Mouse (Mus musculus): ENCODE data around the gene Piwil4. TPM values are rescaled to one million over a fixed set of nuclear protein-coding genes. Genes with fewer than 3 reads are reported as not detected.

Piwil4 gene
- polyA plus RNA-seq, 1 experiment from 2014 or later, result 9.1 TPM

DNA sequence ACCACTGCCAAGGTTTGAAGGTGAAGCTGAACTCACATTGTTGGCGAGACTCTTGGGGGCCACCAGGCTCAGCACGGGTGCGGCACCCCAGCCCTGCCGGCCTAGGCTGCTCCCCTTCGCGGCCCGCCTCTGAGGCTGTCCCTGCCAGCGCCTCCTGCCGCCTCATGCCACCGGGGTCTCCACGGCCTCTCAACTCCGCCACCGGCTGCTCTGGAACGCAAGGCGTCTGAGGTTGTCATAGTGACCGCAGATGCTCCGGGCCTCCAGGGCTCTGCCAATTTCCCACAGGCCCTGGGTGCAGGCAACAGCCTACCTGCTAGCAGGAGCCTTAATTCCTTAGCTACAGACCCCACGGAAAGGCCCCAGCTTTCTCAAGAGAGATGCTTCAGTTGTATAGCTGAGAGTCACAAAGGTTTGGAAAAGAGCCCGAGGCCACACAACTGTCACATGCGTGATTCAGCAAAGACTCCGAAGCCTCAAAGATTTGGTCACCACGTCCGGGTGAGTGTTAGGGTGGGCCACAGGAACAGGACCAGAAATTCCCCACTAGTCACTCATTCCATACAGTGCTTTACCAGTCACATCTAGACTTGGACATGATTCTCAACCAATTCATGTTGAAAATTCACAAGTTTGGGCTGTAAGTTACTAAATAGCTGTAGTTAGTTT is 30.4 kb upstream of the Piwil4 start, which contains the start of gene 1700012B09Rik:
TSS of gene 1700012B09Rik (minus strand) at position 228 of the 669 bp plus-strand sequence.
- H3K4me2 ChIP-seq (replicated peaks; ENCODE audit: low read depth, low read length), result no peak within 1 kb of the TSS
- DNase-seq (ENCODE audit: low spot score) (no peak), ATAC-seq (peak; percentile 26; the same call in 1 of the 2 replicates)
- H3K27ac ChIP-seq (ENCODE audit: low read length), result no peak within 1 kb of the TSS
- TF ChIP-seq CTCF (IDR thresholded peaks at IDR 0.05) (no peak), EP300 (IDR thresholded peaks at IDR 0.05) (no peak)
- no peaks in the 10 kb centered on the region for H3K36me3 ChIP-seq (ENCODE audit: insufficient read depth, low read length)
- H3K4me3 ChIP-seq (ENCODE audit: low read depth, low read length), result no peak within 1 kb of the TSS
- no peaks in the 10 kb centered on the region for H3K27me3 ChIP-seq (replicated peaks; ENCODE audit: insufficient read depth, low read length)
- WGBS, result 17% methylated on average over 23 of the region's 23 CpGs
- H3K9ac ChIP-seq (replicated peaks; ENCODE audit: low read depth), result no peak within 1 kb of the TSS
- no peaks in the 10 kb centered on the region for H3K4me1 ChIP-seq (ENCODE audit: insufficient read depth, low read depth, low read length)
- H3K9me3 ChIP-seq (ENCODE audit: low read length), result no peaks in the 10 kb centered on the region

DNA sequence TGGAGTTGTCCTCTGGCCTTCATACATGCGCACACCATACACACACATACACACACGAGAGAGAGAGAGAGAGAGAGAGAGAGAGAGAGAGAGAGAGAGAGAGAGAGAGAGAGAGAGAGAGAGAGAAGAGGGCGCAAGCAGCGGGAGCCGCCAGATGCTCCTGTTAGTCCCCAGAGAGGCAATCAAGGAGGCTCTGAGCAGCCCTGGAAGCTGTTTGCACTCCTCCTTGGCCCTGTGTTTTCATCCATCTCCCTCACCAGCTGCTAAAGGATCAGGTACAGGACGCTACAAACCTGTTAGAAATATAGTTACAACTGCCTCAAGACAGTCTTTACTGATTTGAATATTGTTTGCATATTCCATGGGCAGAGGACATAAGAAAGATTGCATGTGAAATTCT is 29.3 kb upstream of the Piwil4 start:
- 52% methylated on average over 6 of the region's 6 CpGs for WGBS

DNA sequence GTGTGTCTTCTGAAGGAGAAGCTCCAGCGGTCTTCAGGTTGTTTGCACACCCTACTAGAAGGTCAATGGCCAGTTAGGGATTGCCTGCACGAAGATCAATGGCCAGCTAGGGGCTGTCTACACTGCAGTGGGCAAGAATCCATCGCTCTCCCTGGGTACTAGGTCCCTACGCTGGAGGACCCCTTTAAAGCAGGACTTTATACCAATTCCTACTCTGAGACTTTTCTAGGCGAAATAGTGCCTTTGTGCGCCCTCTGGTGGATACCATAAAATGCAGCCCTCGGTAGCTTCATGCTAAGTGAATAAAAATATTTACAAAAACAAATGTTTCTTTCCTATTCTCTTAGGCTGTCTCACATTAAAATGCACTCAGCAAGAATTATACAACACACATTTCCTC is 24.2 kb upstream of the Piwil4 start:
- Histone ChIP-seq H3K4me1 (ENCODE audit: insufficient read depth, low read depth, low read length) (no peaks in the 10 kb centered on the region), H3K4me2 (replicated peaks; ENCODE audit: low read depth, low read length) (no peak overlapping the region), H3K36me3 (ENCODE audit: insufficient read depth, low read length) (no peaks in the 10 kb centered on the region), H3K4me3 (ENCODE audit: low read depth, low read length) (no peak overlapping the region), H3K9me3 (ENCODE audit: low read length) (no peaks in the 10 kb centered on the region), H3K9ac (replicated peaks; ENCODE audit: low read depth) (no peak overlapping the region), H3K27ac (ENCODE audit: low read length) (no peak overlapping the region), H3K27me3 (replicated peaks; ENCODE audit: insufficient read depth, low read length) (no peaks in the 10 kb centered on the region)
- WGBS, result 22% methylated on average over 7 of the region's 7 CpGs
- DNase-seq (ENCODE audit: low spot score) (peak; percentile 46), ATAC-seq (0 out of 2 replicates have a peak, but pooled peaks have one; percentile 12)
- TF ChIP-seq EP300 (IDR thresholded peaks at IDR 0.05) (peak; percentile 17; the same call in 1 of the 2 replicates), CTCF (IDR thresholded peaks at IDR 0.05) (peak; percentile 79)

More for the DNA sequence above, 29.3 kb upstream of the Piwil4 start:
- no peak for TF ChIP-seq EP300 (IDR thresholded peaks at IDR 0.05)
- TF ChIP-seq CTCF (IDR thresholded peaks at IDR 0.05), result no peak
- no peak overlapping the region for H3K9ac ChIP-seq (replicated peaks; ENCODE audit: low read depth)
- no peaks in the 10 kb centered on the region for H3K9me3 ChIP-seq (ENCODE audit: low read length)
- no peak overlapping the region for H3K27ac ChIP-seq (ENCODE audit: low read length)
- DNase-seq (ENCODE audit: low spot score) (no peak), ATAC-seq (no peak)
- no peaks in the 10 kb centered on the region for H3K36me3 ChIP-seq (ENCODE audit: insufficient read depth, low read length)
- no peaks in the 10 kb centered on the region for H3K4me1 ChIP-seq (ENCODE audit: insufficient read depth, low read depth, low read length)
- H3K4me3 ChIP-seq (ENCODE audit: low read depth, low read length), result no peak overlapping the region
- H3K4me2 ChIP-seq (replicated peaks; ENCODE audit: low read depth, low read length), result no peak overlapping the region
- no peaks in the 10 kb centered on the region for H3K27me3 ChIP-seq (replicated peaks; ENCODE audit: insufficient read depth, low read length)

- Histone ChIP-seq H3K4me1 (ENCODE audit: insufficient read depth, low read depth, low read length) (no peaks in the 10 kb centered on the region), H3K4me2 (replicated peaks; ENCODE audit: low read depth, low read length) (no peak overlapping the region), H3K9ac (replicated peaks; ENCODE audit: low read depth) (no peak overlapping the region), H3K9me3 (ENCODE audit: low read length) (no peaks in the 10 kb centered on the region), H3K27me3 (replicated peaks; ENCODE audit: insufficient read depth, low read length) (no peaks in the 10 kb centered on the region), H3K27ac (ENCODE audit: low read length) (no peak overlapping the region), H3K36me3 (ENCODE audit: insufficient read depth, low read length) (no peaks in the 10 kb centered on the region), H3K4me3 (ENCODE audit: low read depth, low read length) (no peak overlapping the region)
- ATAC-seq (no peak), DNase-seq (ENCODE audit: low spot score) (no peak)
- TF ChIP-seq CTCF (IDR thresholded peaks at IDR 0.05) (no peak), EP300 (IDR thresholded peaks at IDR 0.05) (no peak)
Measured at GRCm38 (mm10) chr9:14759261-14759660, 18.7 kb upstream of the Piwil4 start.

DNA sequence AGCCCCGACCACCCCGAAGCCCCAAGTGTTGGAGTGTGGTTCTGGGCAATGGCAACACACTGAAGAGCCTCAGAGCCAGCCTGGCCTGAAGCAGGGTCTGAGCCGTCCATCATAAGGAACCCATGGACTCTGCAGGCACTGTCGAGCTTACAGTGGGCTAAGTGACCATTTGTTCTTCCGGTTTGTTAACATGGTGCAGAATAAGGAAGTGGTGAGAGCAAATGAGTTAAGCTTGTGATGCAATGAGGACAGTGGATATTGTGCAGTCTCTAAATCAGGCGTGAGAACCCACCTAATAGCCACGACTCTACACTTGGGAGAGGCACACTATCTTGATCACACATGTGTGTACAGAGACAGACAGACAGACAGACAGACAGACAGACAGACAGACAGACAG is 18.1 kb upstream of the Piwil4 start:
- Histone ChIP-seq H3K4me1 (ENCODE audit: insufficient read depth, low read depth, low read length) (no peaks in the 10 kb centered on the region), H3K36me3 (ENCODE audit: insufficient read depth, low read length) (no peaks in the 10 kb centered on the region), H3K4me3 (ENCODE audit: low read depth, low read length) (no peak overlapping the region), H3K4me2 (replicated peaks; ENCODE audit: low read depth, low read length) (no peak overlapping the region), H3K27me3 (replicated peaks; ENCODE audit: insufficient read depth, low read length) (no peaks in the 10 kb centered on the region), H3K9me3 (ENCODE audit: low read length) (no peaks in the 10 kb centered on the region), H3K9ac (replicated peaks; ENCODE audit: low read depth) (no peak overlapping the region), H3K27ac (ENCODE audit: low read length) (no peak overlapping the region)
- 0 out of 2 replicates have a peak, but pooled peaks have one; percentile 19 for ATAC-seq
- 55% methylated on average over 7 of the region's 7 CpGs for WGBS
- DNase-seq (ENCODE audit: low spot score), result peak; percentile 54
- no peak for TF ChIP-seq CTCF (IDR thresholded peaks at IDR 0.05)

DNA sequence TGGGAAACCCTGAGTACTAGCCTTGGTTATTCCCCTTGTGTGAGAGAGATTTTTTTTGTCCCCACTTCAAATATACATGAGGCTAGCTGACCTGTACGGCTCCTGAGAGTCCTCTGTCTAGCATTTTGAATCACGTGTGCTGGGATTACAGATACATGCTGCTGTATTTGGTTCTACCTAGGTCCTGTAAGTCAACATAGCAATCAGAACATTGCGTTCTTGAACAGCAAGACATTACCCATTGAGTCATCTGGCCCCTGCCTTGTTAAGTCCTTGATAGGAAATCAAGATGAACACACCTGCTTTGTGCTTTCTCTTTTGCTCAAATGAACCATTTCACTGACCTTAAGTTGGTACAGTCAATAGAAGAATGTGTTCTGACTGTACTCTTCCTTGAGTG is 13.9 kb upstream of the Piwil4 start:
- Histone ChIP-seq H3K9me3 (ENCODE audit: low read length) (no peaks in the 10 kb centered on the region), H3K27me3 (replicated peaks; ENCODE audit: insufficient read depth, low read length) (no peaks in the 10 kb centered on the region), H3K27ac (ENCODE audit: low read length) (no peak overlapping the region), H3K4me3 (ENCODE audit: low read depth, low read length) (no peak overlapping the region), H3K4me2 (replicated peaks; ENCODE audit: low read depth, low read length) (no peak overlapping the region), H3K4me1 (ENCODE audit: insufficient read depth, low read depth, low read length) (peaks cover 8% of the 10 kb centered on the region; the same call in 1 of the 2 replicates), H3K36me3 (ENCODE audit: insufficient read depth, low read length) (no peaks in the 10 kb centered on the region), H3K9ac (replicated peaks; ENCODE audit: low read depth) (no peak overlapping the region)
- TF ChIP-seq EP300 (IDR thresholded peaks at IDR 0.05), result peak; percentile 97
- TF ChIP-seq CTCF (IDR thresholded peaks at IDR 0.05), result no peak
- DNase-seq (ENCODE audit: low spot score) (peak; percentile 64), ATAC-seq (peak; percentile 43; the same call in 1 of the 2 replicates)
- WGBS, result 67% methylated on average over 3 of the region's 3 CpGs
